Mouse (Mus musculus) right cerebral cortex, postnatal 10 days (tissue): Measurements from ENCODE around the gene Klf1.

ENCODE experiments used
- DNase-seq, 2 experiments: peaks; one replicate each; pipeline ENCODE4 v3.0.0; 2021; ENCODE audit warnings: low spot score in 2 of 2

The Klf1 gene

GRCm38 (mm10) chr8:84935489-84935888, 33.8 kb downstream of the Klf1 start:
- DNase-seq: peak in 1 of 2 experiments; percentile 46

- DNase-seq: peak; percentile 59 to 61
These were observed 34.6 kb downstream of the Klf1 start for GRCm38 (mm10) chr8:84936041-84936961.

- peak; percentile 83 to 86 for DNase-seq
These were observed 35.3 kb downstream of the Klf1 start, which contains the start of gene Mast1 for GRCm38 (mm10) chr8:84936962-84937546. Mast1 (minus strand) TSS chr8:84937359.

- no peak for DNase-seq
These were observed 36.1 kb downstream of the Klf1 start for GRCm38 (mm10) chr8:84937620-84938485.

- DNase-seq: no peak
These were observed 42.0 kb downstream of the Klf1 start for GRCm38 (mm10) chr8:84943699-84944098.

- peak; percentile 88 to 91 for DNase-seq
These were observed 42.9 kb downstream of the Klf1 start for GRCm38 (mm10) chr8:84944478-84945160.

DNA sequence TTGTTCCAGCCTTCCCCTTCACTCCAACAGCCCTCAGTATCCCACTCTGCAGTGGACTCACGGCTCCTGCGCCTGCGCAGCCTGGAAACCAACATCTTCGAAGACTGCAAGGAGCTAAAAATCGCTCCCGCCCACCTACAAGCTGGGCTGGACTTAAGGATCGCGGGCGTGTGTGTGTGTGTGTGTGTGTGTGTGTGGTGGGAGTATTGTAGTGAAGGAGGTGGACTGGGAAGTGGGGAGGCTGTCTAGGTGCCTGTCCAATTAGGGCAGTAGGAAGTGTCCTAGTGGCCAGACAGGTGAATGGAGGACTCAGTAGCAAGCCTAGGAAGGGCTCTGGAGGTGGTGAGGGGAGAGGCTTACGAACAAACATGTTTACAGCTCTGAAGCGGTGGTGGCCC, 43.5 kb downstream of the Klf1 start:
- peak; percentile 90 to 94 for DNase-seq

DNA sequence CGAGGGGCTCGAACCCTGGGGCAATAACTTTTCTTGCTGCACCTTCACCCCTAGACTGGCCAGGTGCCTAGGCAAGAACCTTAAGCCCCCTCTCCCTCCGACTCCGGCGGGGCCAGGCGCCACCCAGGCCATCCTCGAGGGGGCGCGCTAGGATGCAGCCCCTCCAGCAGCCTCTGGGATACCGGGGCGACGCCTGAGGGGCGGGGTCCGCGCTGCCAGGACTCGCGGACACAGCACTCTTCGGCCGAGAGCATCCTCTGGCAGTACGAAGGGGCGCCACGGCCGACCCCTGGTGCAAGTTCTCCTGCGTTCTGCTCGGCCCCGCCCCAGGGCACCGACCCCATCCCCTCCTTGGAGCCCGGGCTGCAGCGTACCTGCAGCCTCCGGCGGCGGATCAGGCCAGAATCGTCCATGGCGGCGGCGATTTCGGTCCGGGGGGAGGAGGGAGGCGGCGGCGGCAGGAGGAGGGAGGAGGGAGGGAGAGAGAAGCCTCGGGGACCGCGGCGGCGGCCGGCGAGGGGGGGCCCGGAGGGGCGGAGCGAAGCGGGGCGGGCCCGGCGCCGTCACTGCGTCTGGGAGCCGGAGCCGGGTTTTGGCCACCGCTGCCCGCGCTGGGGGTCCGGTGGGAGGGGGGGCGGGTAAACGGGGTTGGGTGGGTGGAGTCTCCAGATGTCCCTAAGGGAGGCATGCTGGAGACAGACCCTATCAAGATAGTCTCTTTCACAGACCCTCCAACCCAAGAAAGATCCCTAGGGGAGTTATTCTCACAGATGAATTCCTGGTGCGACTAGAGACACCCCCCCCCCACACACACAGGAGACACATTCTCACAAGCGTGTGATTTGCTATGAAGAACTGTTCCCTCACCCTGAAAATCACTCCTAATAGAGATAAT, 44.2 kb downstream of the Klf1 start:
- peak; percentile 78 to 80 for DNase-seq

GRCm38 (mm10) chr8:84946528-84947240, 45.0 kb downstream of the Klf1 start, which contains the start of gene Rtbdn:
Rtbdn (plus strand) TSS chr8:84946991.
- peak; percentile 45 to 75 for DNase-seq

- DNase-seq: no peak
These were observed 45.5 kb downstream of the Klf1 start for GRCm38 (mm10) chr8:84947241-84947545.

DNA sequence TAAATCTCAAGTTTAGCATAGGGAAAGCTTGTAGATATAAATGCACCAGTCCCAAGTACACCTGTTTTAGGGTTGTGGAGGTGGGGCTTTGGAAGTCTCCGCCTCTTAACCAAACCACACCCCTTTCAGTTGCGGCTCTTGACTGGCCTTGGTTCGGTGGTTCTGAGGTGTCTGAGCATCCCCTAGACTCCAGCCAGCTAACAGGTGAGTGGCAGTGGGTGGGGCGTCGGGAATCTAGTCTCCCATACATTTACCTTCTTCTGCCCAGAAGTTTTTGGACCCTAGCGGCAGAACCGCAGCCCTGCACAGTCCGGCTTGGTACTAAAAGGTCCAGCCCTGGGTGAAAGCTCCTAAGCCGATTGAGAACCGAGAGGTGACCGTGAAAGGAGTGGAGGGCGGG, 48.0 kb downstream of the Klf1 start:
- no peak for DNase-seq

- no peak for DNase-seq
These were observed 51.0 kb downstream of the Klf1 start for GRCm38 (mm10) chr8:84952612-84953255.
